Mouse (Mus musculus): ENCODE data around the gene Snx29.
"Not testable (repeated sequence)": the region's sequence is repeated elsewhere in the genome, so short reads cannot be mapped to it uniquely, and the experiment has no call there.

The Snx29 gene

DNA sequence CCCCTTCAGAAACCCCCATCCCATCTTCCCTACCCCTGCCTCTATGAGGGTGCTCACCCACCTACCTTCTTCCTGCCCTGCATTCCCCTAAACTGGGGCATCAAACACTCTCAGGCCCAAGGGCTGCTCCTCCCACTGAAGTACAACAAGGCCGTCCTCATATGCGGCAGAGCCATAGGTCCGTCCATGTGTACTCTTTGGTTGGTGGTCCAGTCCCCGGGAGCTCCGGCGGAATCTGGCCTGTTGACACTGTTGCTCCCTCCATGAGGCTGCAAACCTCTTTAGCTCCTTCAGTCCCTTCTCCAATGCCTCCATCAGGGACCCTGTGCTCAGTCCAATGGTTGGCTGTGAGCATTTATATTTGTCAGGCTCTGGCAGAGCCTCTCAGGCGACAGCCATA is 219.1 kb downstream of the Snx29 start:
- DNase-seq, result no peak

DNA sequence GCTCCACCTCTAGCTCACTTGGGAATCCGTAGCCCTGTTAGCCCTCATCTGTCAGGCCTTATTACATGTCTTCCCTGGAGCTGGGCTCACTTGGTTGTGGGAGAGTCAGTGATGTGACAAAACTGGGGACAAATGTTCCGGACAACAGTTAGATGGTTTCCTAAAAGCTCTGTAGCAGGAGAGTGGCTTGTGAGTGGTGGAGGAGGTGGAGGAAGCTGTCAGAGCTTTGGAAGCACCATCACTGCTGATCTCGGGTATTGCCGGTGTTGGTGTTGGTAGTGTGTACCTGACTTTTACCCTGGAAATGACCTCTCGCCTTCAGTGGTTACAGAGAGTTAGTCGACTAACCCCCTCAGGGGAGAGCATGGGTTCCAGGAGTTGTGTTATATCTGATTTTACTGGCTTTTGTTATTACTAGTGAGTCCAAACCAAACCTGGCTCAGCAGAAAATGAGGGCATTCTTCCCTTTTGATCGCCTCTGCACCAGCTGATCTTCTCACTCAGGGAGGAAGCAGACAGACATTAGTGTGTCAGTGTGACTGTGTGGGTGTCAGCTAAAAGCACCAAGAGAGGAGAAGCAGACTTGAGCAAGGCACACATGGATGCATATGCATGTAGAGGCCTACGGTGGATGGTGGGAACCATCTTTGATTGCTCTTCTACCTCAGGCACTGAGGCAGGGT is 227.5 kb downstream of the Snx29 start:
- DNase-seq, result peak; percentile 28

DNA sequence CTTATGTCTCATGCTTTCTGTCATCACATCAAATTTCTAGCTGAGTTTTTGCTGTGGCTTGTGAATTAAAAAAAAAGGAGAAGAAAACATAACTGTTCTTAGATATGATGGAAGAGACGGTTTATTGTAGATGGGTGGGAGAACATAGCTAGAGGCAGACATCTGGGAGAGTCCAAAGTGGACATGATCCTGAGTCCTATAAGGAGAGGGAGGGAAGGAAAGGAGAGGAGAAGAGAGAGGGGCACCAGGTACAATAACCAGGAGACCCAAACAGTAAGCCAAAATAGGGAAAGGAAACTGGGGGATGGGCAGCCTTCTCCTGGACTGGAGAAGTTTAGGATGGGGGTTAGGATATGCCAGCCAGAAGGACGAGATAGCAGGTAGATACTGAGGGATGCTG is 239.0 kb downstream of the Snx29 start:
- DNase-seq, result no peak

DNA sequence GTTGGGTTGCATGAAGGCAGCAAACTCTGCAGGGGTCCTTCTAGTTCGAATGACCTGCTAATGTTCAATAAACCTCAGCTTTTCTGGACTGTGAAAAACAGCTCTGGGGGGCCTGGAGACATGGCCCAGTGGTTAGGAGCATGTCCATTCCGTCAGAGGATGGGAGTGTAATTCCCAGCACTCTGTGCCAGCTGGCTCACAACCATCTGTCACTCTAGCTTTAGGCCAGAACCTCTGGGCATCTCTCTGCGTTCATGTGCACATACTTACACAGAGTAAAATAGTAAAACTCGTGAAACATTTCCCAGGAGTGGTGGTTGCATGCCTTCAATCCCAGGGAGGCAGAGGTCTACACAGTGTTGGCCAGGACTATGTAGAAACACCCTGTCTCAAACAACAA is 241.1 kb downstream of the Snx29 start:
- DNase-seq, result no peak

DNA sequence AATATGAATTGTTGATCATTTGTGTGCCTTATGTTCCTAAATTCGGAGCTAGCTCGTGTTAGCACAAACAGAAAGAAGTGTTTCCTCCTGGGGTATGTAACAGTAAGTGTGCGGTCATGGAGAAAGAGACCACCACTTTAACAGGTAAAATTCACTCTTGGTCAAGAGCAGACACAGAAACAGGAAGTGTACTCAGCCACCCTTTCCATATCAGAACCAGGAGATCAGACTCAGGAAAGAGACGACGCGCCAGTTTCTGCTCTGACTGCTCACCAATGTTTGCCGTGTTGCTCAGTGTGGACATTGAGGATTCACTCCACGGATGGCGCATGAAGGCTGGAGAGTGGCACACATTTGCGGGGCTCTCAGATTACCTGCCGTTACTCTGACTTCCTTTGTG is 242.4 kb downstream of the Snx29 start:
- DNase-seq, result no peak

DNA sequence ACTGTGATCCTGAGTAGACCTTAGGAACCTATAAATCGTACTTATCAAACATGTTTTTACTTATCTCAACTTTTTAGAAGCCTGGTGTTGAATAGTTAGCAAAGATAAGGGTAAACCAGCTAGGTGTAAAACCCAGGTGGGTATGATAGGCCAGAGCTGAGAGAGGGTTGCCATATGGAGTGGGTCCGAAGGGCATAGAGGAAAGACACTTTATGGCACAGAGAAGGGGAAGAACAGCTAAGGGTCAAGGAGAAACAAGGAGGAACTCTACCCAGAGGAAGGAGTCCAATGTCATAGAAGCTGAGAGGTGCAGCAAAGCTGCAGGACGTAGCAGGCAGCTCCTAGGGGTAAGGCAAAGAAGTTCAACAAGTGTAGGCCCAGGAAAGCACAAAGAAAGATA is 244.9 kb downstream of the Snx29 start:
- DNase-seq, result no peak

DNA sequence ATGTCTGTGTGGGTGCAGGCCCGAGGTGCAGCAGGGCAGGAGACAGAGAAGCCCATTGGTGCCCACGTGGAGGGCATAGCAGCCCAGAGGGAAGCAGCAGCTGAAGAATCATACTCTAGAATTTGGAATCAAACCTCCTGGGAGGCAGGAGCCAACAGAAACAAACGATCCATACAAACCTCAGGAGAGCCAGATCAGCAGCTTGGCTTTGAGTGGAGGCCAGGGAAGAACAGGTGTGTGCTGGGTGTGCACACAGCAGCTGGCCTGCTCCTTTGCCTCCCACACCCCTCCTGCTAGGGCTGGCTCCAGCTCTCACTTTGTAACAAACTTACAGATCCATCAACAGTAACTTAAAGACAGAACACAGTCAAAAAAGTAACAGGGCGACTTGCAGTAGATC is 245.4 kb downstream of the Snx29 start:
- DNase-seq, result peak; percentile 71

DNA sequence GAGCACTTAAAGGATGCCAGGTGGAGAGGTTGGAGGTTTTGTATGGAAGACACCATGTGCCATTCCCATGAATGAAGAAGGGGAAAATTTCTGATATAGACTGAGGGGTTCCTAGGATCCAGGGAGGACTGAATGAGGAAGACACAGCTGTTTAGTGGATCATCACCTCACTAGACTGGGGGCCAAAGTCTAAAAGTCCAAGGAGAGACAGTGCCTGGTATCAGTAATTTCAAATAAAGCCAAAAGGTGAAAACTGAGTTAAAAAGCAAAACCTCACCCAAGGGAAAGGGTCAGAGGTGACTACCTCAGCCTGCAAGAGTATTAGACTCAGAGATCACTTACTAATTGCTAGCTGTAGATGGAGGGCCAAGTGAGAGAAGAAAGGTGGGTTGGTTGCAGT is 245.9 kb downstream of the Snx29 start:
- no peak for DNase-seq

DNA sequence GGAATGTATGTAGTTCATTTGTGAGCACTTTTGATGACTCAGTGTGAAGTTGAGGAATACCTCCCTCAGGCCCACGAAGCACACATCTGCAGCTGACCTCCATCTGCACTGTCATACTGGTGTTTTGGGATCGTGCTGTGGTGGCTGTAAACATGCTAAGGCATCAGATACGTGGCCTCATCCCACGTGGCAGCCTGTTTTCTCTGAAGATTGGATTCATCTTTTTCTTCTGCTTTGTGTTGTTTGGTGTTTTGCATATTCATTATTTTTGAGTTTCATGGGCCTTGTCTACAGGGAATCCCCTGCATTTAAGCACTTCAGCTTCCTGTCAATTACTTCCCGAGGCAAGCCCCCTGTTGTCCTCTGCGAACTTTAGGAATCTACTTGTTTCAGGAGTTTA is 246.4 kb downstream of the Snx29 start:
- DNase-seq, result no peak

DNA sequence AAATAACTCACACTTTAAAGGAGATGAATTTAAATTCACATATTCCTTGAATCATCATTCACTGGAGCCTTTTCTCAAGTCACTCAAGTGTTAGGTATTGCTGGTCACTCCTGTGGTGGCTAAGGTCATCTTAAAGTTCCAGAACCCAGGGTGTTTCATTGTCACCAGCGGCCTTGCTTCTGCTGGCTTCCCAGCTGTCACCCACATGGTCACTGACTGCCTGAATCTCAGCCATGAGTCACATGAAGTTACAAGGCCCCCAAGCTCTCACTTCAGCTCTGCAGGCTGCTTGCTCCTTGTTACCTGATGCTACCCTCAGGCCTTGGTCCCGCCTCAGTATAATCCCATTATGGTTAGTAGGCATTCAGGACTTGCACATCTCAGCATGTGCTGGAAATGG is 247.4 kb downstream of the Snx29 start:
- no peak for DNase-seq

DNA sequence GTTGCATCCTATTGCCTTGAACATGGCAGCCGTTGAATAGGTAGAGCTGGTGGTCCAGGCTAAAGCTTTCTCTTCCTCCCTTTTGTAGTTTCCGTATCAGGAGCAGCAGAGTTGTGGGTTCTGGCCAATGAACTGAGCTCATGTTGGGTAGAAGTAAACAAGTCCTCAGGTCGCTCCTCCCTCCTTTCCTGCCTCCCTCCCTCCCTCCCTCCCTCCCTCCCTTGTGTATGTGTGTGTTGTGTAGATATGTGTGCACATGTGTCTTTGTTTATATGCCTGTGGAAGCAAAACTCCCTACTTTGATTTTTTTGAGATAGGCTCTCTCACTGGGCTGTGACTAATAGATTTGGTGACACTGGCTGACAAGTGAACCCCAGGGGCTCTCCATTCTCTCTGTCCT is 251.8 kb downstream of the Snx29 start:
- no peak for DNase-seq

DNA sequence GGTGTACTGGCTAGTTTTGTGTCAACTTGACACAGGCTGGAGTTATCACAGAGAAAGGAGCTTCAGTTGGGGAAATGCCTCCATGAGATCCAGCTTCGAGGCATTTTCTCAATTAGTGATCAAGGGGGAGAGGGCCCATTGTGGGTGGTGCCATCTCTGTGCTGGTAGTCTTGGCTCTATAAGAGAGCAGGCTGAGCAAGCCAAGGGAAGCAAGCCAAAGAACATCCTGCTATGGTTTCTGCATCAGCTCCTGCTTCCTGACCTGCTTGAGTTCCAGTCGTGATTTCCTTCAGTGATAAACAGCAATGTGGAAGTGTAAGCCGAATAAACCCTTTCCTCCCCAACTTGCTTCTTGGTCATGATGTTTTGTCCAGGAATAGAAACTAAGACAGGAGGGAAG is 253.0 kb downstream of the Snx29 start:
- DNase-seq, result not testable (repeated sequence)

DNA sequence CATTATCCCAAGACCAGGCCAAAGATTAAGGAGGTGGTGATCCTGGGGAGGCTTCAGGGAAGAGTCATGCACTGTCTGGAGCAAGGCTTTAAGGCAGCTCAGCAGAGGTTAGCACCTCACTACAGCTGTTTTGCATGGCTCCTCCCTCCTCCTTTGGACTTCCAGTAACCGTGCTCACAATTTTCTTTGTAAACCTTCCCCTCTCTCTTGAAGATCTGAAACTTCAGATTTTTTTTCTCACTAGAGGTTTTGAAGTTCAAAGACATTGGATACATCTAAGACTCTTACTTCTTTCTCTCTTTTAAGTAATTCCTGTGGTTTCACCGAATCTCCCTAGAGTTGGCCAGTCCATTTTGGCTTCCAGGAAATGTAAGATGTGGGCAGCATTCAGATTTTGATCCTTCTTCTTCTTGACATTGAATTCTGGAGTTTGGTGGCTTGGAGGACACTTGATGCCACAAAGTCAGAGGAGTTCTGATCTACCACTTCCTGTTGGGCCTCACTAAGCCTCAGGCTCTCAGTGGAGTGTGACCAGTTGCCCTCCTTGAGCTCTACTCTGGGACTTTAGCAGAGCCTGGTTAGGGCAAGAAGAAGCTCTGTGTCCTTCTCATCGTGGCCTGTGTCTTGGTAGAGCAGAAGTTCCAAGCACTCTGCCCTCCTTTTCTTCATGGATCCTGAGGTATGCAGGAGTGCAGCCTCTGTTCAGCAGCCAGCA is 255.0 kb downstream of the Snx29 start:
- DNase-seq, result no peak

DNA sequence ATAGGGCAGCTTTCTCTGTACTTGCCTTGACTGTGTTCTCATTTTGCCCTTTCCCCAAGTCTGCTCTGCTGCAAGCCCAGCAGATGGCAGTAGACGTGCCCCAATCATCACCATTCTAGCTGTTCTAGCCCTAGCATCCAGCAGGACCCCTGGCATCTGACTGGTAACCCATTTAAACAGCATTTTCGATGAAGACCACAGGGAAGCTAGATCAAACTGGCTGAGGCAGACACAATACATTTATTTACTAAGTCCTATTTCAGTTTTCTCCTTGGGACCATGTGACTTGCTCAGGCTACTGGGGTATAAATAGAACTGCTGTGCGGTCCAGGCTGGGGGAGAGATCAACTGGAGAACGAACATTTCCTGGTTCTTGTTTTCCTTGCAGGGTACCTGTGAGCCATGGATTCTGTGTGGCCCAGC is 257.0 kb downstream of the Snx29 start:
- DNase-seq, result peak; percentile 62

DNA sequence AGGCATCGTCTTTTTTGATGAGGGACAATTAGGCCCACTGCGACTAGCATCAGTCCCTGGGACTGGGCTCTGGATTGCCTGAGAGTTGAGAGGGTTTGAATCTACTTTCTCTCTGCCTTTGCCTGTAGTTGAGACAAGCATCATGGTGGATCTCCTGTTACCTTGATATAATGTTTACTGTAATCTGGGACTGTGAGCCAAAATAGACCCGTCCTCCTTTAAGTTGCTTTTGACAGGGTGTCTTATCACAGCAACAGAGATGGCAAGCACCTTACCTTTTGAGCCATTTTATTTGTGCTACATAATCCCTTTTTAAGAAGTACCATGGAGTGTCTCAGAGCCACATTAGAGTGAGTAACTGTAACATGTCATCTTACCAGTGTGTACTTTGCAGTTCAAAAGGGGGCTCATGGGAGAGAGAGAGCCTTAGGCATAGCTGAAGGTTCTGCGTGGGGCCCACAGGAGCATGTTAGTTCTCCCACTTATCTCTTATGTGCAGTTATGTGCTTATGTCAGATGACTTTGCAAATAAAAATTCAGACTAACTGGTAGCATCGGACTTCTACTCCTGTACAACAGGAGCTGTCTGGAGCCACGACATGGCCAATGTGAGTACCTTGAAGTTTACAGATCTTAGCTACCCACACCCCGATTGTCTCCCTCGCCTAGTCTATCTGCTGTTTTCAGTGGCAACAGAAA is 261.4 kb downstream of the Snx29 start:
- DNase-seq, result no peak

DNA sequence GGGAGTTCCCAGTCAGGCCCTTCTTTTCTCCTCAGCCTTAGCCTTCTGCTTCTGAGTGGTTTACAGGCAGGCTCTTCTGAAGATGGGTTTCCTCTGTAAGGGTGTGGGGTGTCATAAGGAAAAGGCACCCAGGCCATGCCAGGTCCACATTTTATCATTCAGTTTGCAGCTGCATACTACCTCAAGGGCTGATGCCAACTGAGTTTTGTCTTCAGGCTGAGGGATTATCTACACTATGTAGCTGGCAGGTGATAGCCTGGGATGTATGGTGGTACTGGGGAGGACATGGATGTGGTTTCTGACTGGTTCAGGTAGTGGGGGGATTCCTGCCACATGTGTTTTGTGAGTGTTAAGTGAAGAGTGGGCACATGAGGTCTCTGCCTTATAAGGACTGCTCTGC is 266.0 kb downstream of the Snx29 start:
- DNase-seq, result no peak

DNA sequence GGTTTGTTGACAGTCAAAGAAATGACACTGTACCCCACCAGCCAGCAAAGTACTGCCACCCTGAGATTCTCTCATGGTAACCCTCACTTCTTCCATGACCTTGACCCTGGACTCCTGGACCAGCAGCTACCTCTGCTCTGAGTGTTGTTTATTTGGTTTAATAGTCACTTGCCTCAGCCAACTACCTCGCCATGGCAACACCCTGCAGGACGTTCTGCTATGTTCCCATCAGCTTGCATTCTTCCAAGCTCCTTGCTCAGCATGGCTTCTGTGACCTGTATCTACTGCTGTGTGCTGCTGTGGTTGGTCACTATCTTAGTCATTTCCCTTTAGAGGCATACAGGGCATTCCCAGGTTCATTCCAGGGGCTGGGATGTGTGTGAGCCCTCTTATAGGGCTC is 266.6 kb downstream of the Snx29 start:
- no peak for DNase-seq

DNA sequence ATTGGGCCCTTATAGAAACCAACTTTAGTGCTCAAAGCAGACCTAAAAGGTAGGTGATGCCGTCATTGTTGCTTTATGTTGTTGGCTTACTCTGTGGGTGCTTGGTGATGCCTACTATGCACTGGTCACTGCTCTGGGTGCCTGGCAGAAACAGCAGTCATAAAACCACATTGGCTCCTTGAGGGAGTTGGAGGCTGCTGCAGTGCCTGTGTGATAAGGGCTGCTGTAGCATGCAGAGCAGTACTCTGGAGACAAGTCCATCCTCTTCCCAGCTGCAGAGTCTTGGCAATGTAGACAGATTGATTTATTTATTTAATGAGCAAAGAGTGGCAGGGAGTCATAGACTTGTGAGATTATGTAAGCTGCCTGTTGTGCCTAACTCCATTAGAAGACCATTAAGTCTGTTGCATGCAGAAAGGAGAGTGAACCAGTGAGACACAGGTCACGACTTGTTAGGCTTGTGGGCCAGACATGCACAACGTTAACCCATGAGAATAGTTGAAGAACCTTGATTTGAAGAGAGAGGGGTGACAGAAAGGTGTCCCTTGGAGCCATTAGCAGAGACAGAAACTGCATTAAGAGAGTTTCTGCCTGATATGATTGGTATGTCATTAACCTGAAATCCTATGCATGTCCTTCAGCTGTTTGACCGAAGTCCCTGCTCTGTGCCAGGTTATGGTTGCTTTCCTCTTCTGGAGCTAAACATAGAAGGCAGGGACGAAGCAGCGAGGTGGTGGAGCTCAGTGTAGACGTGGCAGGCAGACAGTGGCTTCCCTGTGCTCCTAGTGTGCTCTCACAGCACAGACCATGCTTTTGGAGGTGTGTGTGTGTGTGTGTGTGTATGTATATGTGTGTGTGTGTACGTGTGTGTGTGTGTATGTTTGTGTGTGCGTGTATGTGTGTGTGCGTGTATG is 267.3 kb downstream of the Snx29 start:
- no peak for DNase-seq

DNA sequence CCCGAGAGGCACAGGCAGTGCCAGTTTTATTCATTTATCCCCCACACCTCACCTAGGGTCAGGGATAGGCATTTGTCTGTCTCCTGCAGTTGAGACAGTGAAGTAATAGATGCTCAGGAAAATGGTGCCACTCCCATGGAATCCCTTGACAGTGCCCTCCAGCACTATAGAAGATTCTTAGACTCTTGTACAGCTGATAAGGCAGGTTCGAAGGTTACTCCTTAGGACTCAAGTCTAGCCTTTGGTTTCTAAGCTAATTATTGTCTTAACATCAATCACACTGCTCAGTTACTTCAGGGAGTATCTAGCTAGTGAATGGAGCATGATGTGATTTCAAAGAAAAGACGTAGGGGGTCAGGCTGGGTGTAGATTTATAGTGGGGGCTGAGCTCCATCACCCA is 273.9 kb downstream of the Snx29 start:
- DNase-seq, result no peak

DNA sequence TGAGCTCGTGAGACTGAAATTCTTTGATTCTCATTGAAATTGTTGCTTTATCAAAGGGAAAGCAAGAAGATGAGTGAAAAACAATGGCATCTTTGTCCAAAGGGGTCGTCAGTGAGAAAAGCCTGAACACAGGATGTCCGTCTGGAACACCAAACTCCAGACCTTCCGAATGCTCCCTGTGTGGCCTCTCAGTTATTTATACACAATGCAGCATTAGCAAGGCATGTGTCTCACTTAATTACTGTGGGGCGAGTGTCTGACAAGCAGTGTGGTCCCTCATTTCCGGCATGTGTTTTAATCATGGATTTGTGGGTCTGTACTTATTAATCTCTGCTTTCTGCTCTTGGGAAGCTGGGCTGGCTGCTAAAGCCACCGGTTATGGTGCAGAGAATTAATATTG is 275.1 kb downstream of the Snx29 start:
- DNase-seq, result no peak

DNA sequence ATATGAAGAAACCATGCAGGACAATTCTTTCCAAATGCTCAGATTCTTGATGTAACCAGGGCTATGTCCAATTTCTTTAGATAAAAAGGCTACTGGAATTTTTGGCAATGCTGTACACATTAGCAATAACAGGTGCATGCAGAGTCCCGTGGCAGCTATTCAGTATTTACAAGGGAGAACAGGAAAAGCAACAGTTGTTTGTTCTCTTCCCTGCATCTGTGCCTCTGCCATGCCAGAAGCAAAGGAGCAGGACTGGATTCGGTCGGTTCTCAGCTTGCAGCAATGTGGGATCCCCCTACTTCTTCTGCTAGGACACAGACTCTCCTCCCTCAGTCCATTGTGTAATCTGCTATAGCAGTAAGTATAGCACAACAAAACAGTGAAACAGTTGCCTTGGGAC is 276.8 kb downstream of the Snx29 start:
- no peak for DNase-seq

DNA sequence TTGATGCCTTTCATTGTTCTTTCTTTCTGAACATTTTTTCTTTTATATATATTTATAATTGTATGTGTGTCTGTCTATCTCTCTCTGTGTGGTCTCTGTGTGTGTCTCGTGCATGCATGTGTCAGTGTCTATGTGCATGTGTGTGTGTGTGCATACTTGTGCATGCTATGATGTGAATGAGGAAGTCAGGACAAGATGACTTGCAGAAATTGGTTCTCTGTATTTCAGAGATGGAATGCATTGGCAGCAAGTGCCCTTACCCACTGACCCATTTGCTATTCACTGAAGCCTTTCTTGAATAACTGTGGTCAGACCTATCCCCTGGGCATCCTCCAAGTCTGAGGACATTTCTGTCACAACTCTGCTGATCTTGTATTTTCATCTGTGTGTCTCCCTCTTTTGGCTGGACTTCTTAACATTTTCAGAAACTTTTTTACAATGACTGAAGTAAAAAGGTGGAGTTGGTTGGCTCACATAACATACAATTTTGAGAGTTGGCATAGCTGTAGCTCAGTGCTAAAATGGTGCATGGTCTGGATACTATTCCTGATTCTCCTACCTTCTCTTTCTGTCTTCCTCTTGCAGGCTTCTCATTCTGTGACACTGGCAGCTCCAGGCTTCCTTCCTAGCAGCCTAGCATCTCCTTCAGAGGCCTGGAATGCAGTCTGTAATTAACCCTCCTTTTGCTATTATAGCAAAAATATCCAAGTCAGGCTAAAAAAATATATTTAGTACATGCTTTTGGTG is 278.8 kb downstream of the Snx29 start:
- no peak for DNase-seq

Data from right cerebral cortex, postnatal 25 days (tissue).